ENCODE assay signal across 8 mouse cellular contexts in genomic region chr12:71707727-71708369, GRCm38 (mm10).
DNase-seq lines count a peak whose midpoint lies in the region; ATAC-seq and TF ChIP-seq lines count a peak whose summit lies in the region.

No protein-coding gene starts in this region.

- 17% methylated on average over 10 of the region's 10 CpGs for WGBS in forebrain, postnatal 0 days
- WGBS in limb, embryonic 10.5 days: 30% methylated on average over 10 of the region's 10 CpGs
- 28% methylated on average over 10 of the region's 10 CpGs for WGBS in neural tube, embryonic 11.5 days

- H3K4me1 ChIP-seq in forebrain, postnatal 0 days (ENCODE audit: insufficient read depth): 0 out of 2 replicates have a peak, but pooled peaks cover 4% of the 10 kb centered on the region
- H3K4me1 ChIP-seq in limb, embryonic 10.5 days: no peaks in the 10 kb centered on the region
- H3K4me1 ChIP-seq in neural tube, embryonic 11.5 days (ENCODE audit: control insufficient read depth, insufficient read depth, low read length): no peaks in the 10 kb centered on the region

- no peak overlapping the region for H3K9ac ChIP-seq in forebrain, postnatal 0 days
- H3K9ac ChIP-seq in neural tube, embryonic 11.5 days (ENCODE audit: low read length): no peak overlapping the region

- H3K4me3 ChIP-seq in forebrain, postnatal 0 days (ENCODE audit: low read depth, low read length): no peak overlapping the region
- no peak overlapping the region for H3K4me3 ChIP-seq in limb, embryonic 10.5 days
- no peak overlapping the region for H3K4me3 ChIP-seq in neural tube, embryonic 11.5 days (ENCODE audit: low read depth, low read length)

- no peak overlapping the region for H3K27ac ChIP-seq in forebrain, postnatal 0 days (ENCODE audit: low read depth, low read length)
- H3K27ac ChIP-seq in limb, embryonic 10.5 days: no peak overlapping the region
- H3K27ac ChIP-seq in neural tube, embryonic 11.5 days (ENCODE audit: low read depth, low read length): no peak overlapping the region

- DNase-seq in urinary bladder, adult 18-20 months (ENCODE audit: low spot score in 2 of 2): peak; percentile 29 to 49
- no peak for DNase-seq in urinary bladder, postnatal 10 days (ENCODE audit: low spot score)
- DNase-seq in cerebellum, adult 11-12 months: peak; percentile 49
- DNase-seq in forebrain, postnatal 0 days: peak; percentile 91
- DNase-seq in induced T-regulatory cell, adult 2 months (ENCODE audit: low read depth): peak; percentile 49
- peak; percentile 74 for DNase-seq in limb, embryonic 10.5 days (ENCODE audit: low spot score)
- DNase-seq in neural tube, embryonic 11.5 days (ENCODE audit: low spot score): peak; percentile 70
- DNase-seq in urinary bladder, postnatal 36 days (ENCODE audit: low spot score in 2 of 2): peak; percentile 59 to 60

- ATAC-seq in forebrain, postnatal 0 days: peak; percentile 80; the same call in 1 of the 2 replicates
- ATAC-seq in neural tube, embryonic 11.5 days (ENCODE audit: insufficient read depth, low FRiP score, low TSS enrichment): no peak

- no peaks in the 10 kb centered on the region for H3K9me3 ChIP-seq in forebrain, postnatal 0 days (ENCODE audit: low read length)
- H3K9me3 ChIP-seq in limb, embryonic 10.5 days (replicated peaks): no peaks in the 10 kb centered on the region
- H3K9me3 ChIP-seq in neural tube, embryonic 11.5 days (ENCODE audit: control insufficient read depth, low read length): no peaks in the 10 kb centered on the region

- no peaks in the 10 kb centered on the region for H3K27me3 ChIP-seq in forebrain, postnatal 0 days (ENCODE audit: insufficient read depth, low read length)
- no peaks in the 10 kb centered on the region for H3K27me3 ChIP-seq in limb, embryonic 10.5 days (ENCODE audit: low read depth, poor library complexity, severe bottlenecking)
- H3K27me3 ChIP-seq in neural tube, embryonic 11.5 days (ENCODE audit: control insufficient read depth, insufficient read depth, low read length): no peaks in the 10 kb centered on the region

- no peaks in the 10 kb centered on the region for H3K36me3 ChIP-seq in forebrain, postnatal 0 days (ENCODE audit: insufficient read depth)
- no peaks in the 10 kb centered on the region for H3K36me3 ChIP-seq in limb, embryonic 10.5 days
- no peaks in the 10 kb centered on the region for H3K36me3 ChIP-seq in neural tube, embryonic 11.5 days (ENCODE audit: control insufficient read depth, insufficient read depth, low read length)

- TF ChIP-seq CTCF in forebrain, postnatal 0 days (IDR thresholded peaks at IDR 0.05; ENCODE audit: low read depth): peak; percentile 98

- H3K4me2 ChIP-seq in forebrain, postnatal 0 days (ENCODE audit: low read depth): 0 out of 2 replicates have a peak overlapping the region, but pooled peaks have one; percentile 11
- no peak overlapping the region for H3K4me2 ChIP-seq in neural tube, embryonic 11.5 days (ENCODE audit: low read depth)
